Mouse (Mus musculus) embryonic fibroblast, embryonic 13.5 days (primary cell): ENCODE measurements around the gene Scarf2.

ENCODE experiments used
- CTCF ChIP-seq: IDR thresholded peaks from 2 replicates; pipeline ENCODE4 v1.5.1; 2011; ENCODE audit warnings: mild to moderate bottlenecking, control low read depth, low read length, moderate library complexity, borderline replicate concordance; ENCODE audit not compliant: insufficient read depth
- POLR2A ChIP-seq: IDR thresholded peaks from 2 replicates; pipeline ENCODE4 v1.6.1; 2011; ENCODE audit warnings: low read depth, mild to moderate bottlenecking, control low read depth, low read length, moderate library complexity

GRCm38 (mm10) chr16:17764108-17764511, 33.0 kb upstream of the Scarf2 start:
- TF ChIP-seq POLR2A = no peak
- TF ChIP-seq CTCF = no peak
